Mouse (Mus musculus) stomach, postnatal 0 days (tissue): ENCODE data around the gene Unc5cl.

Experiments
- CTCF ChIP-seq: IDR thresholded peaks from 2 replicates; pipeline ENCODE4 v1.5.1; 2016; ENCODE audit warnings: antibody characterized with exemption, low read depth, mild to moderate bottlenecking, moderate library complexity
- EP300 ChIP-seq: optimal IDR thresholded peaks from 2 replicates; pipeline ENCODE3; 2016; ENCODE audit warnings: antibody characterized with exemption

DNA sequence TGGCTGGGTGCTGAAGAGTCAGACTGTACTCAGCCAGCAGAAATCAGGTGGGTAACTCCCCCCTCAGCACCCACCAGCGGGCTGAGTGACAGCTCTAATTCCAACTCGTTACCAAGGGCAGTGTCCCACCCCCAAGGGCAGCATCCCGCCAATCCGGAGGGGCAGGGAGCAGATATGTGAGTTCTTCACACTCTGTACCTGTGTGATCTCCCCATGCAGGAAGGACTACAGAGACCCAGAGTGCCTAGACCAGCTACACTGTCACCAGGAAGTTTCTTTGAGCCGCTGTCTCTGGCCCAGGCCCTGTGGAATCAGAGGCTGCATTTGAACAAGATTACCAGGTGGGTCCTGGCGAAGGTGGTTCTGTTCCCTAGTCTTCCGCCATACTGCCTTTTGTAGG is 511 bp upstream of the Unc5cl start:
- TF ChIP-seq CTCF (no peak), EP300 (no peak)
